Mouse (Mus musculus): ENCODE results near the gene Ap3b1. TPM values are rescaled to one million over a fixed set of nuclear protein-coding genes. Genes with fewer than 3 reads are reported as not detected.

Ap3b1 gene
- polyA plus RNA-seq, 1 experiment = 44.0 TPM

Other genes starting within 250 kb of the Ap3b1 start
- 15.3 and 18.8 TPM in 2 replicates for gene Scamp1, start 73.1 kb upstream of the Ap3b1 start, polyA plus RNA-seq (2012; rRNA removed)

Measured in large intestine, adult 2 months (tissue).